Mouse (Mus musculus) small intestine, adult 2 months (tissue): ENCODE data around the gene Wdr62.

ENCODE experiments used
- CTCF ChIP-seq: fragments of 200-500 bp; IDR thresholded peaks from 2 replicates; pipeline ENCODE4 v1.5.1; 2012; ENCODE audit warnings: low read depth, mild to moderate bottlenecking, control low read depth, inconsistent platforms, low read length, moderate library complexity, mixed read lengths; ENCODE audit not compliant: insufficient replicate concordance, insufficient read length; ENCODE audit errors: extremely low read depth
- POLR2A ChIP-seq: fragments of 200-500 bp; IDR thresholded peaks from 2 replicates; pipeline ENCODE4 v1.6.1; 2012; ENCODE audit warnings: low read depth, mild to moderate bottlenecking, control low read depth, inconsistent platforms, low read length, moderate library complexity

DNA sequence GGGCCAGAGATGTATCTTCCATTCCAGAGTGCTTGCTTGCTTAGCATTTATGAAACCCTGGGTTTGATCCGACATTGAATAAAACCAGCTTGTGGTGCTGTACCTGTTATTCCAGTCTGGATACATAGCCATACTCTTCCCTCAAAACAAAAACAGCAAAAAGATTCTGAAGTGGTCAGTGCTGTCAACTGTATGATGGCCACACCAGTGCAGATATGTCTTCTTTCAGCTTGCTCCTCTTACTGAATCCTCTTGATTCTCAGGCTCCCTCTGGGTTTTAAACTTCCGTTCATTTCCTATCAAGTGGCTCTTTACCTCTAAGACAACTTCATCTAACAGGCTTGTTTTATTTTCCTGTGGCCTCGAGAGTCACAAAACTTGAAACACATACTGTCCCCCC lies 43.6 kb upstream of the Wdr62 start, which contains the start of gene Sdhaf1:
- no peak for TF ChIP-seq POLR2A
- TF ChIP-seq CTCF: no peak
